Mouse (Mus musculus) stomach, embryonic 15.5 days (tissue): ENCODE data around the gene 2200002D01Rik. TPM values are rescaled to one million over a fixed set of nuclear protein-coding genes. Genes with fewer than 3 reads are reported as not detected.
"Not testable (repeated sequence)": the region's sequence is repeated elsewhere in the genome, so short reads cannot be mapped to it uniquely, and the experiment has no call there.

ENCODE experiments used
- ATAC-seq: fragments of 200-750 bp; cut with Nextera tagmentation; 2 replicates; pipeline ENCODE4 v1.8.0; 2017; ENCODE audit warnings: low read depth, moderate number of reproducible peaks, moderate TSS enrichment; ENCODE audit not compliant: insufficient read depth, low FRiP score
- H3K27ac ChIP-seq: fragments of 300-500 bp; sonication (generic); 2 replicates; pipeline ENCODE4 v1.5.1; 2015; ENCODE audit warnings: mild to moderate bottlenecking, inconsistent platforms
- H3K27me3 ChIP-seq: fragments of 300-500 bp; sonication (generic); replicated peaks from 2 replicates; pipeline ENCODE4 v1.6.1; 2015; ENCODE audit warnings: inconsistent platforms
- H3K36me3 ChIP-seq: fragments of 300-500 bp; sonication (generic); 2 replicates; pipeline ENCODE4 v1.6.1; 2015; ENCODE audit warnings: inconsistent platforms
- H3K4me1 ChIP-seq: fragments of 300-500 bp; sonication (generic); 2 replicates; pipeline ENCODE4 v1.6.1; 2015; ENCODE audit warnings: inconsistent platforms
- H3K4me2 ChIP-seq: fragments of 300-500 bp; sonication (generic); 2 replicates; pipeline ENCODE4 v1.6.1; 2015; ENCODE audit warnings: mild to moderate bottlenecking, inconsistent platforms
- H3K4me3 ChIP-seq: fragments of 300-500 bp; sonication (generic); replicated peaks from 2 replicates; pipeline ENCODE4 v1.5.1; 2015; ENCODE audit warnings: inconsistent platforms
- H3K9ac ChIP-seq: fragments of 300-500 bp; sonication (generic); 2 replicates; pipeline ENCODE4 v1.6.1; 2015; ENCODE audit warnings: inconsistent platforms
- H3K9me3 ChIP-seq: fragments of 300-500 bp; sonication (generic); 2 replicates; pipeline ENCODE4 v1.6.1; 2016; ENCODE audit warnings: inconsistent platforms
- WGBS: fragments of 180-500 bp; shearing (Covaris S2); methylation state at CpG from one replicate; pipeline ENCODE4 v1.1.7; 2015; 5-methylcytosine and 5-hydroxymethylcytosine counted together
- polyA plus RNA-seq: library from polyadenylated mRNA; unstranded; fragments of >200 nt; fragmentation: Nextera tagmentation; extraction: Ambion mirVana; gene quantifications from 2 replicates; pipeline ENCODE4 v1.2.1, GENCODE M21; 2015

Gene 2200002D01Rik
- polyA plus RNA-seq, 1 experiment from 2014 or later = 70.6 TPM

DNA sequence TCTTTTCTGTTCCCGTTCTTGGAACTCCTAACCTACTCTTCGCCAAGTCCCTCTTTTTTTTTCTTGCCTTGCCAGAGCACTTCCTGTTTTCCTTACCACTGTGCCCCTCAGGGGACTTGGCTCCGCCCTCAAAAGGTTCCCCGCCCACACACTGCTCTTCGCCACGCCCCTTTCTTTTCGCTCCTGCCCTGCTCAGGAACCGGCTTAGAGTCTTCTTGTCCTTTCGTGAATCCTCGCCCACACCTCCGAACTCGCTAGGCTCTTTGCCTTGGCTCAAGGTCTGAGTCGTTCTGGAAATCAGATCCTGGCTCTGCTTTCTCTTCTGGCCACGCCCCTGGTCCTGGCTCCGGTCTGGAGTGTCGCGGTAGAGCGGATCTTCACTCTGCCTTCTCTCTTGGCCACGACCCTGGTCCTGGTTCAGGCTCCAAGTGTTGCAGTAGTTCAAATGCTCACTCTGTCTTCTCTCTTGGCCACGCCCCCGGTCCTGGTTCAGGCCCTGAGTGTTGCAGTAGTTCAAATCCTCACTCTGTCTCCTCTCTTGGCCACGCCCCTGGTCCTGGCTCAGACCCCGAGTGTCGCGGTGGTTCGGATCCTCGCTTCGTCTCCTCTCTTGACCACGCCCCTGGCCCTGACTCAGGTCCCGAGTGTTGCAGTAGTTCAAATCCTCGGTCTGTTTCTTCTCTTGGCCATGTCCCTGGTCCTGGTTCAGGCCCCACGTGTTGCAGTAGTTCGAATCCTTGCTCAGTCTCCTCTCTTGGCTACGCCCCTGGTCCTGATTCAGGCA lies 36.7 kb downstream of the 2200002D01Rik start:
- WGBS = 6% methylated on average over 34 of the region's 34 CpGs
- Histone ChIP-seq H3K27me3 (no peaks in the 10 kb centered on the region), H3K4me1 (peaks cover 11% of the 10 kb centered on the region), H3K27ac (peak overlapping the region; percentile 67), H3K4me2 (peak overlapping the region; percentile 58), H3K36me3 (no peaks in the 10 kb centered on the region), H3K9me3 (no peaks in the 10 kb centered on the region), H3K9ac (no peak overlapping the region), H3K4me3 (peak overlapping the region; percentile 37)
- ATAC-seq = peak; percentile 86

DNA sequence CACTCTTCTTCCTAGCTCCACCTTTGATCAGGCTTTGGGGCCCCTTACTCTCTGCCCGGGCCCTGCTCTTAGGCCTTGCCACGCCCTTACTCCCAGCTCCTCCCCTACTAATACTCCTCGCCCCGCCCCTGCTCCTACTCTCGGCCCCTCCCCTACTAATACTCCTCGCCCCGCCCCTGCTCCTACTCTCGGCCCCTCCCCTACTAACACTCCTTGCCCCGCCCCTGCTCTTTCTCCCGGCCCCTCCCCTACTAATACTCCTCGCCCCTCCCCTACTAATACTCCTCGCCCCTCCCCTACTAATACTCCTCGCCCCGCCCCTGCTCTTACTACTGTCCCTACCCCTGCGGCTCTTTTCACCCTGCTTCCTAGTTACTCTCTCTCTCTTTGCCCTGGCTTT lies 37.3 kb downstream of the 2200002D01Rik start:
- peaks cover 11% of the 10 kb centered on the region for H3K4me1 ChIP-seq
- peak overlapping the region; percentile 67 for H3K27ac ChIP-seq
- H3K4me3 ChIP-seq = peak overlapping the region; percentile 37
- H3K27me3 ChIP-seq, H3K9ac ChIP-seq, H3K36me3 ChIP-seq, H3K9me3 ChIP-seq: not testable (repeated sequence)
- ATAC-seq = peak; percentile 57
- 16% methylated on average over 14 of the region's 15 CpGs for WGBS
- peak overlapping the region; percentile 58 for H3K4me2 ChIP-seq

DNA sequence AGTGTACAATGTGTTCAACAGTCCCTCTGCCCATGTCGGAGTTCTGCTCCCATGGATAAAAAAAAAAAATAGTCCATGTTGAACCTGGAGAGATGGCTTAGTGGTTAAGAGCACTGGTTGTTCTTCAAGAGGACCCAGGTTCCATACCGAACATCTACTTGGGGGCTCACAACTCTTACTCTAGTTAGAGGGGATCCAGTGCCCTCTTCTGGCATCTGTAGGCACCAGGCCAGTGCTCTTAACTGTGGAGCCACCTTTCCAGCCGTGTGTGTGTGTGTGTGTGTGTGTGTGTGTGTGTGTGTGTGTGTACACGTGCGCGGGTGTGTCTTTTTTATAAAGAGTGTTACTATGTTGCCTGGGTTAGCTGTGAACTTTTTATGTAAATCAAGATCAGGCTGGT lies 45.7 kb downstream of the 2200002D01Rik start:
- Histone ChIP-seq H3K9me3 (no peaks in the 10 kb centered on the region), H3K27ac (no peak overlapping the region), H3K4me1 (no peaks in the 10 kb centered on the region), H3K36me3 (no peaks in the 10 kb centered on the region), H3K9ac (no peak overlapping the region), H3K4me3 (no peak overlapping the region), H3K27me3 (no peaks in the 10 kb centered on the region), H3K4me2 (no peak overlapping the region)
- no peak for ATAC-seq
- 74% methylated on average over 6 of the region's 6 CpGs for WGBS

Other genes starting within 250 kb of the 2200002D01Rik start
- 0.30 and 0.76 TPM in 2 replicates for gene Ryr1, start 123.3 kb downstream of the 2200002D01Rik start, polyA plus RNA-seq
- gene Rasgrp4, start 113.6 kb downstream of the 2200002D01Rik start, polyA plus RNA-seq = 0.75 and 0.76 TPM in 2 replicates
- gene Fam98c, start 92.2 kb downstream of the 2200002D01Rik start, polyA plus RNA-seq = 24.8 and 26.7 TPM in 2 replicates
- 0.42 and 0.66 TPM in 2 replicates for gene Ggn, start 78.3 kb downstream of the 2200002D01Rik start, polyA plus RNA-seq
- 1.9 and 2.2 TPM in 2 replicates for gene Spred3, start 78.1 kb downstream of the 2200002D01Rik start, polyA plus RNA-seq
- 225 and 237 TPM in 2 replicates for gene Psmd8, start 67.8 kb downstream of the 2200002D01Rik start, polyA plus RNA-seq
- gene Catsperg1, start 34.4 kb downstream of the 2200002D01Rik start, polyA plus RNA-seq = 0.60 and 1.2 TPM in 2 replicates
- 1.6 and 1.9 TPM in 2 replicates for gene Kcnk6, start 16.0 kb downstream of the 2200002D01Rik start, polyA plus RNA-seq
- gene Yif1b, start 10.1 kb downstream of the 2200002D01Rik start, polyA plus RNA-seq = 83.7 and 85.8 TPM in 2 replicates
- gene Spint2, start 33.4 kb upstream of the 2200002D01Rik start, polyA plus RNA-seq = 525 and 574 TPM in 2 replicates
- 42.7 and 56.7 TPM in 2 replicates for gene Ppp1r14a, start 40.8 kb upstream of the 2200002D01Rik start, polyA plus RNA-seq
- gene Dpf1, start 55.5 kb upstream of the 2200002D01Rik start, polyA plus RNA-seq = 7.6 and 8.2 TPM in 2 replicates